Mouse (Mus musculus) liver, postnatal 0 days (tissue): Measurements from ENCODE around the gene Trim63. TPM values are rescaled to one million over a fixed set of nuclear protein-coding genes. Genes with fewer than 3 reads are reported as not detected.
A peak's percentile ranks its signal among the peaks of the same experiment; 100 is the strongest.
"Not testable (repeated sequence)": the region's sequence is repeated elsewhere in the genome, so short reads cannot be mapped to it uniquely, and the experiment has no call there.

ENCODE experiments used
- ATAC-seq: fragments of 200-750 bp; cut with Nextera tagmentation; 2 replicates; pipeline ENCODE4 v1.8.0; 2017; ENCODE audit warnings: mild to moderate bottlenecking, moderate library complexity
- DNase-seq: peaks from one replicate; pipeline ENCODE4 v3.0.0-alpha.2; 2016
- H3K27ac ChIP-seq: fragments of 300-500 bp; sonication (generic); 2 replicates; pipeline ENCODE4 v1.5.1; 2014; ENCODE audit warnings: antibody characterized with exemption, moderate library complexity, mild to moderate bottlenecking, low read depth
- H3K27me3 ChIP-seq: fragments of 300-500 bp; sonication (generic); 2 replicates; pipeline ENCODE4 v1.6.1; 2014; ENCODE audit warnings: low read length, control low read depth, mixed read lengths; ENCODE audit not compliant: insufficient read depth
- H3K36me3 ChIP-seq: fragments of 300-500 bp; sonication (generic); replicated peaks from 2 replicates; pipeline ENCODE4 v1.6.1; 2014; ENCODE audit warnings: mild to moderate bottlenecking, control low read depth, low read length, moderate library complexity, mixed read lengths; ENCODE audit not compliant: insufficient read depth
- H3K4me1 ChIP-seq: fragments of 300-500 bp; sonication (generic); 2 replicates; pipeline ENCODE4 v1.6.1; 2014; ENCODE audit warnings: antibody characterized with exemption, mild to moderate bottlenecking, control low read depth; ENCODE audit not compliant: insufficient read depth
- H3K4me2 ChIP-seq: fragments of 300-500 bp; sonication (generic); 2 replicates; pipeline ENCODE4 v1.6.1; 2014; ENCODE audit warnings: low read depth, mild to moderate bottlenecking, low read length, moderate library complexity, mixed read lengths
- H3K4me3 ChIP-seq: fragments of 300-500 bp; sonication (generic); 2 replicates; pipeline ENCODE4 v1.5.1; 2014; ENCODE audit warnings: low read depth, low read length
- H3K9ac ChIP-seq: fragments of 300-500 bp; sonication (generic); replicated peaks from 2 replicates; pipeline ENCODE4 v1.6.1; 2014; ENCODE audit warnings: mild to moderate bottlenecking, moderate library complexity
- H3K9me3 ChIP-seq: fragments of 300-500 bp; sonication (generic); 2 replicates; pipeline ENCODE4 v1.6.1; 2016; ENCODE audit warnings: mild to moderate bottlenecking, control low read depth, low read length, mixed read lengths
- CTCF ChIP-seq: sonication (generic); IDR thresholded peaks from 2 replicates; pipeline ENCODE4 v1.5.1; 2016; ENCODE audit warnings: antibody characterized with exemption, low read depth
- EP300 ChIP-seq: IDR thresholded peaks from 2 replicates; pipeline ENCODE4 v1.6.1; 2016; ENCODE audit warnings: antibody characterized with exemption, low read depth, mild to moderate bottlenecking
- WGBS: fragments of 180-500 bp; shearing (Covaris S2); extraction: QIAGEN DNeasy Blood & Tissue Kit; methylation state at CpG from one replicate; pipeline ENCODE4 v1.1.7; 2014; ENCODE audit not compliant: insufficient replicate concordance; 5-methylcytosine and 5-hydroxymethylcytosine counted together
- polyA plus RNA-seq: library from polyadenylated mRNA; unstranded; fragments of >200 nt; fragmentation: Nextera tagmentation; extraction: Ambion mirVana; gene quantifications from 2 replicates; pipeline ENCODE4 v1.2.1, GENCODE M21; 2015

Trim63 gene
- polyA plus RNA-seq, result 0.34 and 0.69 TPM in 2 replicates

DNA sequence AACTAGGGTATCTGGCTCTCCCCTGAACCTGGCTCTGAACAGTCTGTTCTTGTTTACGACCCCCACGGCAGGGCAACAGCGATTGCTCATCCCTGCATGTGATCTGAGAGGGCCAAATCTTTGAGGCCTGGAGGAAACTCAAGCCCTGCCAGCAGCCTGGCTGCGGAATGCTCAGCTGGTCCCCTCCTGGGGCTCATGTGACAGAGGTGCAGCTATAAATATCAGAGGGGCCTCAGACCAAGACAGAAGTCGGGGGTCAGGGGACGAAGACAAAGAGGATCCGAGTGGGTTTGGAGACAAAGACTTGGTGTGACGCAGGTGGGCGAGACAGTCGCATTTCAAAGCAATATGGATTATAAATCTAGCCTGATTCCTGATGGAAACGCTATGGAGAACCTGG lies at the start of gene Trim63:
TSS of gene Trim63 (plus strand) at position 245 of the 400 bp plus-strand sequence.
- H3K4me2 ChIP-seq, result no peak within 1 kb of the TSS
- DNase-seq, result no peak
- 46% methylated on average over 11 of the region's 11 CpGs for WGBS
- H3K9me3 ChIP-seq, result no peaks in the 10 kb centered on the region
- H3K9ac ChIP-seq, result no peak within 1 kb of the TSS
- H3K4me1 ChIP-seq, result no peaks in the 10 kb centered on the region
- no peaks in the 10 kb centered on the region for H3K36me3 ChIP-seq
- H3K27ac ChIP-seq, result no peak within 1 kb of the TSS
- H3K4me3 ChIP-seq, result no peak within 1 kb of the TSS
- ATAC-seq, result no peak
- no peak for TF ChIP-seq EP300
- no peak for TF ChIP-seq CTCF
- H3K27me3 ChIP-seq, result 0 out of 2 replicates have a peak, but pooled peaks cover 3% of the 10 kb centered on the region

- H3K9me3 ChIP-seq, result no peaks in the 10 kb centered on the region
- DNase-seq (no peak), ATAC-seq (no peak)
- no peak overlapping the region for H3K4me2 ChIP-seq
- no peaks in the 10 kb centered on the region for H3K36me3 ChIP-seq
- no peaks in the 10 kb centered on the region for H3K27me3 ChIP-seq
- H3K4me3 ChIP-seq, result no peak overlapping the region
- H3K9ac ChIP-seq, result no peak overlapping the region
- TF ChIP-seq CTCF, result no peak
- TF ChIP-seq EP300, result no peak
- WGBS, result 69% methylated on average over 9 of the region's 9 CpGs
- no peak overlapping the region for H3K27ac ChIP-seq
- no peaks in the 10 kb centered on the region for H3K4me1 ChIP-seq
Measured at GRCm38 (mm10) chr4:134265860-134266585, 48.9 kb upstream of the Trim63 start.

DNA sequence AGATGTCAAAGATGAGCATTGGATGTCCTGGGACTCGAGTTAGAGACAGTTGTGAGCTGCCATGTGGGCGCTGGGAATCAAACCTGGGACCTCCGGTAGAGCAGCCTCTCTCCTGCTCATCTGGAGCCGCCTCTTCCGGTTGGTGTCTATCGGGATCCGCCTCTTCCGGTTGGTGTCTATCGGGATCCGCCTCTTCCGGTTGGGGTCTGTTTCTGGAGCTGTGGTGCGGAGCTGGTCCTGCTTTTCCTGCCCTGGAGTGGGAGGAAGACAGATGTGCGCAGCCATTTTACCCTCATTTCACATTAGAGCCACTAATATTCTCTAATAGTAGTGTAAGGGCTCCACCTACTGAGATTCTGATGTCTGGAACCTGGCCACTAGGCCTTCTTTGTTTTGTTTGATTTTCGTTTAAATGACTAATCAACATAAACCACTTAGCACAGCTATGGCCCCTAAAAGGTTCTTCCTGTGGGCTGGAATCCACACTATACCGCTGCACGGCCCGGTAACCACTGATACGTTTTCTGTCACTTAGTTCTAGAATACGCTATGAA lies 46.7 kb upstream of the Trim63 start:
- TF ChIP-seq CTCF (no peak), EP300 (no peak)
- peaks cover 6% of the 10 kb centered on the region for H3K4me1 ChIP-seq
- DNase-seq (no peak), ATAC-seq (no peak)
- no peaks in the 10 kb centered on the region for H3K9me3 ChIP-seq
- H3K4me2 ChIP-seq, result no peak overlapping the region
- no peak overlapping the region for H3K9ac ChIP-seq
- no peak overlapping the region for H3K4me3 ChIP-seq
- H3K36me3 ChIP-seq, result no peaks in the 10 kb centered on the region
- no peaks in the 10 kb centered on the region for H3K27me3 ChIP-seq
- H3K27ac ChIP-seq, result no peak overlapping the region
- 72% methylated on average over 19 of the region's 19 CpGs for WGBS

- not testable (repeated sequence) for ATAC-seq, H3K9me3 ChIP-seq, H3K27ac ChIP-seq, H3K9ac ChIP-seq, H3K4me2 ChIP-seq, DNase-seq, H3K4me3 ChIP-seq, H3K36me3 ChIP-seq, H3K27me3 ChIP-seq
- H3K4me1 ChIP-seq, result peaks cover 14% of the 10 kb centered on the region
- TF ChIP-seq CTCF, result peak; percentile 69
Measured at GRCm38 (mm10) chr4:134269622-134270021, 45.3 kb upstream of the Trim63 start.

DNA sequence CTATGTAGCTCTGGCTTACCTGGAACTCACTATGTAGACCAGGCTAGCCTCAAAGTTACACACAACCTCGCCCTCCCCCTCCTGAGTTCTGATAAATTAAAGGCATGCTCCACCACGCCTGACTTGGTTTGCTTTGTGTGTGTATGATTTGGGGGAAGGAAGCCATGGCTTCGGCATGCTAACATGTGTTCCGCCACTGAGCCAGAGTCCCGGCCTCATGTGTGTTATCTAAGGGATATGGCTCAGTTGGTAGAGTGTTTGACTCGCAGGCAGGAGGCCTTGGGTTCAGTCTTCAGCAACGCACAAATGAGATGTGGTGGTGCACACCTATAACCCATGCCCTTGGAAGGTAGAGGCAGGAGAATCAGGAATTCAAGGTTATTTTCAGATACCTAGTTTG lies 42.9 kb upstream of the Trim63 start:
- Histone ChIP-seq H3K27ac (no peak overlapping the region), H3K4me1 (peaks cover 14% of the 10 kb centered on the region), H3K9ac (no peak overlapping the region), H3K9me3 (no peaks in the 10 kb centered on the region), H3K36me3 (peaks cover 12% of the 10 kb centered on the region), H3K4me2 (no peak overlapping the region), H3K27me3 (no peaks in the 10 kb centered on the region), H3K4me3 (no peak overlapping the region)
- ATAC-seq (no peak), DNase-seq (no peak)
- no peak for TF ChIP-seq CTCF
- WGBS, result 66% methylated on average over 7 of the region's 7 CpGs

DNA sequence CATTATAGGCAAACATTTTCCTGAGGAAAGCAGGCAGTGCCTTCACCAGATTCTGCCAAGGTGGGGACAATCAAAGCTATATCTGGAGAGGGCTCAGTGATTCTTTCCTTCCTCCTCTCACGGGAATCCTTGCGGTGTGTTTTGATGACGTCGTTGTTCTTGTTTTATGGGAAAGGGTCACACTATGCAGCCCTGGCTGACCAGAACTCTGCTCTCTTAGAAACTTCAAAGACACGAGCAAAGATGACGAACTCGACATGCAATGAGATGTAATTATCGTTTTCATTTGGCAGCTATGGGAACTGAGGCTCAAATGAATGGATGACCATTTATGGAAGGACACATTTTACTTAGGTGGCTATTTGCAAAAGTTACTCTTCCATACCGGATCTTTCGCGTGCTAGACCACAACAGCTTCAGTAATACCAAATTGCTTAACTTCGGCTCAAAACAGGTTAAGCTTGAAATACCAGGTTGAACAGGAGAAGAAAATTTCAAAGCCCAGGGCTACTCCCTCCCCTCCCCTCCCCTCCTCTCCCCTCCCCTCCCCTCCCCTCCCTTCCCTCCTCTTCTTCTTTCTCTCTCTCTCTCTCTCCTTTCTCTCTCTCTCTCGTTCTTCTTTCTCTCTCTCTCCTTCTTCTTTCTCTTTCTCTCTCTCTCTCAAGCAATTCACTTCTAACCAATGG lies 42.0 kb upstream of the Trim63 start:
- Histone ChIP-seq H3K4me1 (peaks cover 14% of the 10 kb centered on the region), H3K9me3 (no peaks in the 10 kb centered on the region), H3K27ac (peak overlapping the region; percentile 87), H3K36me3 (peaks cover 21% of the 10 kb centered on the region), H3K4me2 (peak overlapping the region; percentile 70), H3K4me3 (peak overlapping the region; percentile 40), H3K27me3 (no peaks in the 10 kb centered on the region), H3K9ac (peak overlapping the region; percentile 48)
- no peak for TF ChIP-seq EP300
- TF ChIP-seq CTCF, result no peak
- DNase-seq (no peak), ATAC-seq (no peak)
- 13% methylated on average over 13 of the region's 13 CpGs for WGBS
